Mouse (Mus musculus): Measurements from ENCODE around the gene Arvcf.

DNA sequence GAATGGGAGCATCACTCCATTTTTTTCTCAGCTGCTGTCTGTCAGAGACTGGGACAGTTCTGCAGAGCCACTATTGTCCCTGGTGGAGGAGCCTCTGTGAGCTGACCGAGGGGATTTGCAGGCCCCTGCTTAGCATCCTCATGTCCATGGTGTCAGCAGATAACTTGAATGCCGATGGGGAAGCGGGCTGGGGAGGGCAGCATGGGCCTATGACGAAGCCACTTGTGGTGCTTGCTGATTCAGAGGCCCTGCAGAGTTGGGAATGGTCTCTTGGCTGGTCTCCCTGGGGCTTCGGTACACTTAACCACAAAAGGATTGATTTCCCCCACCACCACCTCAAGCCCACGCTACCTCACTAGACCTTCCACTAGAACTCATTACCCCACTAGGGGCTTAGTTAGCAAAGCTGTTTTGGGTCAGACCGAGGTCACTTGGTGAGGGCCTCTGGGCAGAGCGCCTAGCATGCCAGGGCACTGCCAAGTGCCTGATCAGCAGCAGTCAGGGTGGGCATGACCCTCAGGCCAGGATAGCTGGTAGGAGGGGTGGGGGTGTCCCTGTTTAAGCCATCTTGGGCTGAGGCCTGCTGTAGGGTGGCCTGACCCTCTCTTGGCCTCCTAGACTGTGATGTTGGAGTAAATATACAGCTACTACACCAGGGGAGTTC lies 31.5 kb downstream of the Arvcf start:
- TF ChIP-seq GATA1 (IDR thresholded peaks at IDR 0.05; ENCODE audit: borderline replicate concordance, low read length), result no peak
- no peak for TF ChIP-seq CTCF (IDR thresholded peaks at IDR 0.05; ENCODE audit: low read depth, low read length)
- TF ChIP-seq TAL1 (conservative IDR thresholded peaks at IDR 0.05; ENCODE audit: low read depth, low read length), result no peak
